Mouse (Mus musculus) erythroid progenitor cell, adult 5-6 weeks (primary cell): ENCODE measurements around the gene Btla. TPM values are rescaled to one million over a fixed set of nuclear protein-coding genes. Genes with fewer than 3 reads are reported as not detected.

Experiments used
- ATAC-seq: replicated peaks from 2 replicates; pipeline ENCODE4 v1.8.0; 2016; ENCODE audit warnings: moderate number of reproducible peaks, mild to moderate bottlenecking, moderate TSS enrichment, inconsistent platforms; ENCODE audit not compliant: poor library complexity, low FRiP score, severe bottlenecking
- total RNA-seq, 2 experiments: library from RNA; stranded (forward) in 1 of 2; stranded (reverse) in 1 of 2; fragments of 150-400 nt in 1 of 2; fragments of 186-747, 209-891 nt in 1 of 2; gene quantifications; 2 replicates each; pipeline versions ENCODE4 v1.2.3 to v1.2.4; 2015 to 2017; ENCODE audit warnings: low replicate concordance in 2 of 2

Gene Btla
- total RNA-seq (2015; ENCODE audit: low replicate concordance) (1.7 and 4.3 TPM in 2 replicates), total RNA-seq (2017; ENCODE audit: low replicate concordance) (1.0 and 3.7 TPM in 2 replicates)

DNA sequence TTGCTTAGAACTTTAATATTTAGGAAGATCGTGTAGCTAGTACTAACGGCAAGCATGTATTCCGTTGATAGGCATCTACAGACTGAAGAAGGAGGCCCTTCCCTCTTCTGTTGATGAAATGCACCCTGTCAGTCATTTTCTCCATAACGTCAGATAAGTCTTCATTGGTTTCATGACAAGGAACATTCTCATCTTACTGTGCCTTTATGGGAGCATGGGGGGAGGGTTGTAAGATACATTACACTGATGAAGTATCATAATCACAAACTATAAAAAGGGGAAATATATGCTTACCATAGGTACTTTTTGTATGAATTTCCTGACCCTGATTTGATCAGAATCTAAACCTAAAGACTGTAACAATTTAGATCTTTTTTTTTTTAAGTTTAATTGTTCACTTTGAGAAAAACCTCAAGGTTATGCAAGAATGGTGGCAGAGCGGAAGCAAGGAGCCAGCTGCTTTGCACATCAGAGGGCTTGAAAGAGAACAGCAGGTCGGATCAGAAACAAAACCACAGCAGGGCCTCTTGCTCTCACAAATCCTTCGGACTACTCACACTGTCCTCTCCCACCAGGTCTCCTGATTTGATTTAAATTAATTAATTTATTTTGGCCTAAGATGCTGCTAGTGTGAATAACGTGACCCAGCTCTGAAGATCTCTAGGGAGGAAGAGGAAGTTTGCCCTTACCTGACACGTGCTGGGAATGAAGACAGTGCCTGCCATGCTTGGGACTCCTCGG lies at the start of gene Btla:
Gene Btla, plus strand, starts transcription at position 668 of the 741 bp plus-strand sequence.
- no peak for ATAC-seq

GRCm38 (mm10) chr16:45178552-45178951 lies 45.6 kb upstream of the Btla start:
- ATAC-seq = no peak

- ATAC-seq = no peak
These were observed 42.3 kb upstream of the Btla start for GRCm38 (mm10) chr16:45181824-45182223.

DNA sequence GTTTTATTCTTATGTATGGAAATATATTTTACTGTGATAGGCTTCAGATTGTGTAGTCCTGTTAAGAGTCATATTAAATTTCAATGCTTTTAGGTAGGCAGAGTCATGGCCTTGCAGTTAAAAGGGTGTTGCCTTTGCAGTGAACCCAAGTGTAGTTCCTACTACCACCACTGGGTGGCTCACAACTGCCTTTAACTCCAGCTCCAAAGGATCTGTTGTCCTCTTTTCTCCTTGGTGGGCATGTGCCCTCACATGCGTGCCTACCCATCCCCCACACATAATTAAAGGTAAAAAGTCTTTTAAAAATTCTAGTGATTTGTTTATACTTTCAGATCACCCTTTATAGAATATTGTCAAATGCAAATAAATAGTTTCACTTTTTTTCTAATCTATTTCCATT lies 31.5 kb upstream of the Btla start:
- peak; percentile 57; the same call in 1 of the 2 replicates for ATAC-seq

GRCm38 (mm10) chr16:45196816-45197215 lies 27.3 kb upstream of the Btla start:
- ATAC-seq = no peak

- no peak for ATAC-seq
These were observed 22.7 kb upstream of the Btla start for GRCm38 (mm10) chr16:45201395-45201794.

DNA sequence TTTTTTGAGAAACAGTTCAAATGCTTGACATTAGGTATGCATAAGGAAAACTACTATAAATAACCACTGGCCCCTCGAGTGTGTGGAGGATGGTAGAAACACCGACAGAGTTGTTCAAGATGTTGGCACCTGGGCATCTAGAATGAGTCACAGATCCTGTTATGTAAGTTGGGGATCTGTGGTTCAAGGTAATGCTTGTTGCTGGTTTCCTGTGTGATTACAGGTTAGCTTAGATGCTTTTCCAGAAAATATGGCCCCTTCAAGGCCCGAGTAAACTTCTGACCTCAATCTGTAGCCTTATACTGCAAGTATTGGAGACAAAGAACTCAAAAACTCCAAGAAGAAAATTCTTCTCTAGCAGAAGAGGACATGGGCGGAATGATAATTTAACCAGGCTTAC lies 19.7 kb upstream of the Btla start:
- no peak for ATAC-seq

GRCm38 (mm10) chr16:45204859-45205670 lies 19.1 kb upstream of the Btla start:
- ATAC-seq = no peak

DNA sequence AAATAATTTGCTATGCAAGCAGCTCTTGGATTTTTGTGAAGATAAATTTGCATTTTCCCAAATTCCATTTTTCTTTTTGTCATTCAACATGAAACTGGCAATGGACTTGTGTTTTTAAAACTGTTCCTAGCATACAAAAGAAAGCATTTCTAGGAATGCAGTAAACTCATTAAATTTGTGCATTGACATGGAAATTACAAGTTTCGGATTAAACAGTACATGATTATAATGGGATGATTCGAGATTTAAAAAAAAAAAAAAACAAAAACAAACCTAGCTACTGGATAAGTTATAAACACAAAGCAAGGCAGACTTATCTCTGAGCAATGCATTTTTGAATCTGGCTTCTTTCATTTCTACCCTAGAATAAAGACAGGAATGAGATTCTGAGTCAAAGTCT lies 2.1 kb upstream of the Btla start:
- no peak for ATAC-seq

- ATAC-seq = no peak
These were observed 1.3 kb upstream of the Btla start for GRCm38 (mm10) chr16:45222771-45223170.

DNA sequence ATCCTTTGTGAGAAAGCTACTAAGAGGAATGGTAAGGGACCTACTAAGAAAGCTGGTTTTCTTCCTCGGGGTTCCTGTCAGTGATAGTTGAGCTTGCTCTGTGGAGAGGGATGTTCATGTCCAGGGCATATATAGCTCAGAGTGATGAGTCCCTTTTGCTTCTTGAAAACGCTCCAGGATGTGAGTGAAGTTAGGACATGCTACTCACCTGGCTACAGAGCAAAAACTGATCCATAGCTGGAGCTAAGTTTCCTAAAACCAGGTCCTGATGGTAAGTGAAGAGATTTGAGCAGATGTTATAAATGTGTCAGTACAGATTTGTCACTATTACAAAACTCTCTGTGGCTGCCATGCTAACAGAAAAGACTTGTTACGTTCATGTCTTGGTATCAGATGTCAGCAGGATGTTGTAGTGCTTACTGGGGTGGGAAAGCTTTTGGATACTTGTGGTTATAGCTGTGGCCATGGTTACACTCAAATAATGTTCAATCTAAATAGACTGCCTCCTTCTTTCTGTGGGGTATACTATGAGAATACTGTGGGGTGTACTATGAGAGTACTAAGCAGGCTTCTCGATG lies 405 bp downstream of the Btla start:
- no peak for ATAC-seq

GRCm38 (mm10) chr16:45227002-45227401 lies 2.9 kb downstream of the Btla start:
- no peak for ATAC-seq

- ATAC-seq = no peak
These were observed 7.2 kb downstream of the Btla start for GRCm38 (mm10) chr16:45231296-45231695.

DNA sequence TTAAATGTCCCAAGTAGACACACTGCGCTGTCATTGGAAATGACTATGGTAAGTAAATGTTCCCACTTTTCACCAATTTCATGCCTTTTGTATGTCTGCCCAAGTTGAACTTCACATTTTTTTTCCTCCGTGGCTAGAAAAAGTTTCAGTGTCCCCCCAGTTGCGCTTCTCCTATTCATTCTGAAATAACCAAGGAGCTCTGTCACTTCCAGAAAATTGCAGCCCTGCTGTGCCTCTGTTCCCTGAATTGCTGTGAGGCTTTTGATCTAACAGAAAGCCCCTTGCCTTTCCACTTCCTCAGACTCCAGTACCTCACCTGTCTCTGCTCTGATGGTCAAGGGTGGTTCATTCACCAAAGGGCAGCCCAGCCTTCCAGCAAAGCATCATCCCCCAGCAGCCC lies 8.9 kb downstream of the Btla start:
- ATAC-seq = no peak

DNA sequence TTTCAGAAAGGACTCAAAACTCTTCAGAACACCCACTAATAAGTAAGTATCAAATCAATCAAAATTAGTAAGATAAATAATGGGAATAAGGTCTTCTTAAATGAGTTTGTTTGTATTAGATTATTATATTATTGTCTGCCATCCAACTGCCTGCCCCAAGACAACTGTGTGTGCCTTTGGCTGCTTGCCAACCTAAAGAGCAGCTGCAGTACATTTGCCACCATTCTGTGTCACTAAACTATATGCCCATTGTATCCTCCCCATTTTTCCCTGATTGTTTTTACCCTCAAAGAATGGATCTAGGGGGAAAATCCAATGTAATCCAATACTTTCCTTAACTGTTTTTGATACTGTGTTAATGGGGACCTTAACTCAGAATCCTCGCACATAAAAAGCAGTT lies 18.6 kb downstream of the Btla start:
- ATAC-seq = no peak

DNA sequence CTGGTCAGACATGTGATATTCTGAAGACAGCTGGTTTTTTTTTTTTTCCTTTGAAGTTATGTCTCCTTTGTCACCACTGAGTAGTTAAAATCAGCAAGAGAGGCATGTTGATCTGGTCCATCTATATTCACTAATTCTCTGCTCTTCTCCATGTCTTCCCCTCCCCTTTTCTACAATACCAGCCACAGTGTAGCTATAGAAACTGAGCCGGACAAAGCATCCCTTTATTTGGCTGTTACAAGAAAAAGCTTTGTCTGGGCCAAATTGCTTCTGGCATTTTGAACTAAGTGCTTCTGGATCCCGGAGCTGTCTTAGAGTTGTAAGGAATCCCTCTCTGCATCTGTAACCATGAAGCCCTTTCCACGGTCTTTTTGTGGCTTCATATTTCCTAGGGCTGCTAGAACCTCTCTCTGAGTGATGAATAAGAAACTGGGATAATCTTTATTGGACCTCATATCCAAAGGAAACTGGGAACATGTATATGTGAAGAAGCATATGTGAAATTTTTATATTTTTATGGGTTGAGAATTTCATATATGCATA lies 20.9 kb downstream of the Btla start:
- ATAC-seq = no peak

GRCm38 (mm10) chr16:45249761-45250160 lies 25.6 kb downstream of the Btla start:
- no peak for ATAC-seq

DNA sequence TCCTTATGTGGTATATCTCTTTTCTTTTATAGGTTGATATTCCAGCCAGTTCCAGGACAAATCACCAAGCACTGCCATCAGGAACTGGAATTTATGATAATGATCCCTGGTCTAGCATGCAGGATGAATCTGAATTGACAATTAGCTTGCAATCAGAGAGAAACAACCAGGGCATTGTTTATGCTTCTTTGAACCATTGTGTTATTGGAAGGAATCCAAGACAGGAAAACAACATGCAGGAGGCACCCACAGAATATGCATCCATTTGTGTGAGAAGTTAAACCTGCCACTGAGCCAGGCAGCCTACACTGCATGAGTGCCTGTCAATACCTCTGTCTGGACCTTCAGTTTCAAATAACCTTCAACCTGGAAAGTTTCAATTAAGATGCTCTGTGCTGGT lies 26.2 kb downstream of the Btla start:
- no peak for ATAC-seq

GRCm38 (mm10) chr16:45251773-45252413 lies 27.8 kb downstream of the Btla start:
- ATAC-seq = no peak
